Mouse (Mus musculus): ENCODE measurements around the gene Hmgb1. TPM values are rescaled to one million over a fixed set of nuclear protein-coding genes. Genes with fewer than 3 reads are reported as not detected.
A peak's percentile ranks its signal among the peaks of the same experiment; 100 is the strongest.

The Hmgb1 gene
- polyA plus RNA-seq, 1 experiment from 2014 or later, result 2,020 TPM

- H3K4me1 ChIP-seq (replicated peaks; ENCODE audit: control insufficient read depth, insufficient read depth, low read length), result no peaks in the 10 kb centered on the region
- no peaks in the 10 kb centered on the region for H3K9me3 ChIP-seq (ENCODE audit: control insufficient read depth, low read length)
- no peak overlapping the region for H3K27ac ChIP-seq (ENCODE audit: low read depth, low read length)
- no peaks in the 10 kb centered on the region for H3K36me3 ChIP-seq (ENCODE audit: control insufficient read depth, insufficient read depth, low read length)
- no peak overlapping the region for H3K9ac ChIP-seq (ENCODE audit: low read length)
- no peaks in the 10 kb centered on the region for H3K27me3 ChIP-seq (ENCODE audit: control insufficient read depth, insufficient read depth, low read length)
- DNase-seq (ENCODE audit: low spot score) (no peak), ATAC-seq (replicated peaks; ENCODE audit: low FRiP score) (no peak)
- H3K4me2 ChIP-seq (ENCODE audit: low read depth, low read length, severe bottlenecking), result no peak overlapping the region
- no peak overlapping the region for H3K4me3 ChIP-seq (ENCODE audit: low read depth, low read length)
- WGBS, result 84% methylated on average over 10 of the region's 10 CpGs
These were observed 48.6 kb downstream of the Hmgb1 start for GRCm38 (mm10) chr5:149135455-149136354.

GRCm38 (mm10) chr5:149134751-149135454 lies 49.4 kb downstream of the Hmgb1 start:
- Histone ChIP-seq H3K4me2 (ENCODE audit: low read depth, low read length, severe bottlenecking) (no peak overlapping the region), H3K4me3 (ENCODE audit: low read depth, low read length) (no peak overlapping the region), H3K36me3 (ENCODE audit: control insufficient read depth, insufficient read depth, low read length) (no peaks in the 10 kb centered on the region), H3K9ac (ENCODE audit: low read length) (no peak overlapping the region), H3K27me3 (ENCODE audit: control insufficient read depth, insufficient read depth, low read length) (no peaks in the 10 kb centered on the region), H3K27ac (ENCODE audit: low read depth, low read length) (no peak overlapping the region), H3K4me1 (replicated peaks; ENCODE audit: control insufficient read depth, insufficient read depth, low read length) (no peaks in the 10 kb centered on the region), H3K9me3 (ENCODE audit: control insufficient read depth, low read length) (no peaks in the 10 kb centered on the region)
- ATAC-seq (replicated peaks; ENCODE audit: low FRiP score), result no peak
- no peak for DNase-seq (ENCODE audit: low spot score)
- WGBS, result 79% methylated on average over 10 of the region's 10 CpGs

GRCm38 (mm10) chr5:149128473-149128872 lies 55.8 kb downstream of the Hmgb1 start:
- H3K9me3 ChIP-seq (ENCODE audit: control insufficient read depth, low read length), result no peaks in the 10 kb centered on the region
- H3K4me2 ChIP-seq (ENCODE audit: low read depth, low read length, severe bottlenecking), result no peak overlapping the region
- H3K36me3 ChIP-seq (ENCODE audit: control insufficient read depth, insufficient read depth, low read length), result no peaks in the 10 kb centered on the region
- H3K27me3 ChIP-seq (ENCODE audit: control insufficient read depth, insufficient read depth, low read length), result no peaks in the 10 kb centered on the region
- ATAC-seq (replicated peaks; ENCODE audit: low FRiP score) (no peak), DNase-seq (ENCODE audit: low spot score) (no peak)
- H3K4me3 ChIP-seq (ENCODE audit: low read depth, low read length), result no peak overlapping the region
- no peaks in the 10 kb centered on the region for H3K4me1 ChIP-seq (replicated peaks; ENCODE audit: control insufficient read depth, insufficient read depth, low read length)
- WGBS, result 91% methylated on average over 15 of the region's 15 CpGs
- H3K27ac ChIP-seq (ENCODE audit: low read depth, low read length), result no peak overlapping the region
- H3K9ac ChIP-seq (ENCODE audit: low read length), result no peak overlapping the region

- H3K4me3 ChIP-seq (ENCODE audit: low read depth, low read length), result no peak overlapping the region
- no peak overlapping the region for H3K27ac ChIP-seq (ENCODE audit: low read depth, low read length)
- no peaks in the 10 kb centered on the region for H3K36me3 ChIP-seq (ENCODE audit: control insufficient read depth, insufficient read depth, low read length)
- no peak overlapping the region for H3K9ac ChIP-seq (ENCODE audit: low read length)
- no peaks in the 10 kb centered on the region for H3K9me3 ChIP-seq (ENCODE audit: control insufficient read depth, low read length)
- no peak overlapping the region for H3K4me2 ChIP-seq (ENCODE audit: low read depth, low read length, severe bottlenecking)
- no peak for ATAC-seq (replicated peaks; ENCODE audit: low FRiP score)
- DNase-seq (ENCODE audit: low spot score), result no peak
- WGBS, result 90% methylated on average over 6 of the region's 6 CpGs
- no peaks in the 10 kb centered on the region for H3K27me3 ChIP-seq (ENCODE audit: control insufficient read depth, insufficient read depth, low read length)
- no peaks in the 10 kb centered on the region for H3K4me1 ChIP-seq (replicated peaks; ENCODE audit: control insufficient read depth, insufficient read depth, low read length)
These were observed 60.5 kb downstream of the Hmgb1 start for GRCm38 (mm10) chr5:149123795-149124194.

- 92% methylated on average over 16 of the region's 16 CpGs for WGBS
- Histone ChIP-seq H3K9ac (ENCODE audit: low read length) (no peak overlapping the region), H3K27ac (ENCODE audit: low read depth, low read length) (no peak overlapping the region), H3K27me3 (ENCODE audit: control insufficient read depth, insufficient read depth, low read length) (no peaks in the 10 kb centered on the region), H3K4me1 (replicated peaks; ENCODE audit: control insufficient read depth, insufficient read depth, low read length) (0 out of 2 replicates have a peak, but pooled peaks cover 2% of the 10 kb centered on the region), H3K36me3 (ENCODE audit: control insufficient read depth, insufficient read depth, low read length) (no peaks in the 10 kb centered on the region), H3K4me2 (ENCODE audit: low read depth, low read length, severe bottlenecking) (no peak overlapping the region), H3K9me3 (ENCODE audit: control insufficient read depth, low read length) (no peaks in the 10 kb centered on the region), H3K4me3 (ENCODE audit: low read depth, low read length) (no peak overlapping the region)
- peak; percentile 17 for DNase-seq (ENCODE audit: low spot score)
- no peak for ATAC-seq (replicated peaks; ENCODE audit: low FRiP score)
These were observed 64.9 kb downstream of the Hmgb1 start for GRCm38 (mm10) chr5:149119341-149119881.

GRCm38 (mm10) chr5:149117815-149118547 lies 66.3 kb downstream of the Hmgb1 start:
- Histone ChIP-seq H3K27me3 (ENCODE audit: control insufficient read depth, insufficient read depth, low read length) (no peaks in the 10 kb centered on the region), H3K9me3 (ENCODE audit: control insufficient read depth, low read length) (no peaks in the 10 kb centered on the region), H3K4me2 (ENCODE audit: low read depth, low read length, severe bottlenecking) (no peak overlapping the region), H3K27ac (ENCODE audit: low read depth, low read length) (no peak overlapping the region), H3K36me3 (ENCODE audit: control insufficient read depth, insufficient read depth, low read length) (no peaks in the 10 kb centered on the region), H3K4me1 (replicated peaks; ENCODE audit: control insufficient read depth, insufficient read depth, low read length) (0 out of 2 replicates have a peak, but pooled peaks cover 2% of the 10 kb centered on the region), H3K4me3 (ENCODE audit: low read depth, low read length) (no peak overlapping the region), H3K9ac (ENCODE audit: low read length) (no peak overlapping the region)
- ATAC-seq (replicated peaks; ENCODE audit: low FRiP score) (no peak), DNase-seq (ENCODE audit: low spot score) (peak; percentile 43)
- 30% methylated on average over 7 of the region's 7 CpGs for WGBS

- Histone ChIP-seq H3K9me3 (ENCODE audit: control insufficient read depth, low read length) (no peaks in the 10 kb centered on the region), H3K36me3 (ENCODE audit: control insufficient read depth, insufficient read depth, low read length) (no peaks in the 10 kb centered on the region), H3K4me3 (ENCODE audit: low read depth, low read length) (no peak overlapping the region), H3K27me3 (ENCODE audit: control insufficient read depth, insufficient read depth, low read length) (no peaks in the 10 kb centered on the region), H3K9ac (ENCODE audit: low read length) (no peak overlapping the region), H3K27ac (ENCODE audit: low read depth, low read length) (no peak overlapping the region), H3K4me2 (ENCODE audit: low read depth, low read length, severe bottlenecking) (no peak overlapping the region), H3K4me1 (replicated peaks; ENCODE audit: control insufficient read depth, insufficient read depth, low read length) (0 out of 2 replicates have a peak, but pooled peaks cover 2% of the 10 kb centered on the region)
- ATAC-seq (replicated peaks; ENCODE audit: low FRiP score) (no peak), DNase-seq (ENCODE audit: low spot score) (no peak)
- 69% methylated on average over 9 of the region's 9 CpGs for WGBS
These were observed 69.7 kb downstream of the Hmgb1 start for GRCm38 (mm10) chr5:149114587-149114986.

GRCm38 (mm10) chr5:149114034-149114433 lies 70.3 kb downstream of the Hmgb1 start:
- 87% methylated on average over 7 of the region's 7 CpGs for WGBS
- no peaks in the 10 kb centered on the region for H3K36me3 ChIP-seq (ENCODE audit: control insufficient read depth, insufficient read depth, low read length)
- no peak overlapping the region for H3K27ac ChIP-seq (ENCODE audit: low read depth, low read length)
- ATAC-seq (replicated peaks; ENCODE audit: low FRiP score) (no peak), DNase-seq (ENCODE audit: low spot score) (no peak)
- H3K4me2 ChIP-seq (ENCODE audit: low read depth, low read length, severe bottlenecking), result no peak overlapping the region
- no peaks in the 10 kb centered on the region for H3K9me3 ChIP-seq (ENCODE audit: control insufficient read depth, low read length)
- H3K9ac ChIP-seq (ENCODE audit: low read length), result no peak overlapping the region
- 0 out of 2 replicates have a peak, but pooled peaks cover 2% of the 10 kb centered on the region for H3K4me1 ChIP-seq (replicated peaks; ENCODE audit: control insufficient read depth, insufficient read depth, low read length)
- H3K4me3 ChIP-seq (ENCODE audit: low read depth, low read length), result no peak overlapping the region
- no peaks in the 10 kb centered on the region for H3K27me3 ChIP-seq (ENCODE audit: control insufficient read depth, insufficient read depth, low read length)
